Mouse (Mus musculus) hematopoietic multipotent progenitor cell, adult 10-12 weeks (in vitro differentiated cells): ENCODE measurements around the gene Bbc3. TPM values are rescaled to one million over a fixed set of nuclear protein-coding genes. Genes with fewer than 3 reads are reported as not detected.

Experiments
- polyA plus RNA-seq: library from polyadenylated mRNA; stranded (reverse); fragments of >175 nt; gene quantifications from 2 replicates; pipeline ENCODE4 v1.2.3, GENCODE M21; 2012; ENCODE audit warnings: low replicate concordance

Bbc3 gene
- 52.3 and 259 TPM in 2 replicates for polyA plus RNA-seq

GRCm38 (mm10) chr7:16308093-16308492 is at the start of gene Bbc3:
Gene Bbc3 (plus strand): TSS chr7:16308393.

GRCm38 (mm10) chr7:16259110-16259590 is 49.0 kb upstream of the Bbc3 start, which contains the start of gene C5ar1:
Gene C5ar1 (minus strand): TSS chr7:16259540.

GRCm38 (mm10) chr7:16273081-16273765 is 35.0 kb upstream of the Bbc3 start, which contains the start of gene Inafm1:
Gene Inafm1 (minus strand): TSS chr7:16273617.

DNA sequence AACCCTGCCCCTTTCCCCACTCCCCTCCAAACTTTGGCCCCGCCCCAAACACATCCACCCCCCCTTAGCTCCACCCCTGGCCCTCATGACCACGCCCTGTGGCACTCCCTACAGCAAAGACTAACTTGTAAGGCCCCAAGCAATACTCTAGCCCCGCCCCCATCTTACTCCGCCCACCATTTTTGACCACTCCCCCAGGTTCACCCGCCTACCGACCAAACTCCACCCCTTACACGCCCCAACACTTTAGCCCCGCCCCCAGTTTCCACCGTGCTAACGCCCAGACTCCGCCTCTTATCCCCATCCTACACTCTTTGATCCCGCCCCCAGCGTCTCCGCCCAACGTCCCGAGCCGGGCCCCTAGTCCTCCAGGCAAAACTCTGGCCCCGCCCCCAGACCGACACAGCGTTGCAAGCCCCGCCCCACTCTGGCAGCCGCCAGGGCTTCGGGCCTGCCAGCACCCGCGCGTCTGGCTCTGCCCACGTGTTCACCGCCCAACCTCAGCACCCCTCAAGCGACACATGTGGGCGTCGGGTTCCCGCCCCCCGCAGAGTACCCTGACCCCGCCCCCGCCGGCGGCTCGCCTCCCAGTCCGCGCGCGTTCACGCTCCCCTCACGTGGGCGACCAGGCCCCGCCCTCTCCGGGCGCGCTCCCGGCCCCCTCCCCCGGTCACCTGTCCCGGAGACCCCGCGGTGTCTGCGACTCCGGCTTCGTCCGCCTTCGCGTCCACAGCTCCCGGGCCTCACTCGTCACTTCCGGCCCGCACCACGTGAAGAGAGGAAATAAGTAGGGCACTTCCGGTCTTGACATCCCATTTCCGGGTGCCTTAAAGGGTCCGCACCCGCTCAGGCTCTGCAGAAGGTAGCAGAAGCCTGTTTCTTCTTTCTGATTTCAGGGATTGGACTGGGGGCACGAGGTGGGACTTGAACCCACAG is 21.9 kb upstream of the Bbc3 start, which contains the start of gene Ccdc9:
TSS of gene Ccdc9 (minus strand) at position 770 of the 936 bp plus-strand sequence.

Other genes with a start within 250 kb of the Bbc3 start
- gene Zfp541, start 246.6 kb upstream of the Bbc3 start, polyA plus RNA-seq = 0.51 TPM in 1 of 2 replicates, not detected in the other
- 107 and 182 TPM in 2 replicates for gene Napa, start 209.9 kb upstream of the Bbc3 start, polyA plus RNA-seq
- 18.1 and 30.7 TPM in 2 replicates for gene Kptn, start 188.5 kb upstream of the Bbc3 start, polyA plus RNA-seq
- 0.44 and 0.93 TPM in 2 replicates for gene Slc8a2, start 178.6 kb upstream of the Bbc3 start, polyA plus RNA-seq
- gene Meis3, start 133.3 kb upstream of the Bbc3 start, polyA plus RNA-seq = 18.3 and 26.2 TPM in 2 replicates
- gene Dhx34, start 86.4 kb upstream of the Bbc3 start, polyA plus RNA-seq = 48.5 and 105 TPM in 2 replicates
- 0.54 and 0.97 TPM in 2 replicates for gene C5ar2, start 64.2 kb upstream of the Bbc3 start, polyA plus RNA-seq
- gene C5ar1, start 48.9 kb upstream of the Bbc3 start, polyA plus RNA-seq = 7.8 and 14.0 TPM in 2 replicates
- gene Inafm1, start 34.8 kb upstream of the Bbc3 start, polyA plus RNA-seq = 28.8 and 82.8 TPM in 2 replicates
- gene Ccdc9, start 21.6 kb upstream of the Bbc3 start, polyA plus RNA-seq = 99.7 and 173 TPM in 2 replicates
- 13.9 and 16.1 TPM in 2 replicates for gene Sae1, start 79.4 kb downstream of the Bbc3 start, polyA plus RNA-seq
- gene Zc3h4, start 92.5 kb downstream of the Bbc3 start, polyA plus RNA-seq = 164 and 303 TPM in 2 replicates
- gene Tmem160, start 144.4 kb downstream of the Bbc3 start, polyA plus RNA-seq = 111 and 173 TPM in 2 replicates
- gene Npas1, start 169.3 kb downstream of the Bbc3 start, polyA plus RNA-seq = not detected in 2 replicates